Mouse (Mus musculus) bone marrow macrophage, adult 2 months (primary cell): ENCODE measurements around the gene Slit3. TPM values are rescaled to one million over a fixed set of nuclear protein-coding genes. Genes with fewer than 3 reads are reported as not detected.

Experiments used
- H3K27ac ChIP-seq: 2 replicates; pipeline ENCODE4 v1.5.1; 2012; ENCODE audit warnings: low read depth, low read length; ENCODE audit not compliant: insufficient read depth
- H3K4me1 ChIP-seq: 2 replicates; pipeline ENCODE4 v1.6.1; 2012; ENCODE audit warnings: low read length; ENCODE audit not compliant: control insufficient read depth, insufficient read depth
- H3K4me3 ChIP-seq: 2 replicates; pipeline ENCODE4 v1.5.1; 2012; ENCODE audit warnings: mild to moderate bottlenecking, low read length, moderate library complexity; ENCODE audit not compliant: insufficient read depth
- CTCF ChIP-seq: IDR thresholded peaks from 2 replicates; pipeline ENCODE4 v1.5.1; 2012; ENCODE audit warnings: low read depth, mild to moderate bottlenecking, low read length, moderate library complexity
- POLR2A ChIP-seq: IDR thresholded peaks from 2 replicates; pipeline ENCODE4 v1.6.1; 2012; ENCODE audit warnings: mild to moderate bottlenecking, low read depth, low read length, borderline replicate concordance
- polyA plus RNA-seq: library from polyadenylated mRNA; stranded (reverse); fragments of >200 nt; gene quantifications from 2 replicates; pipeline ENCODE4 v1.2.4, GENCODE M21; 2012; ENCODE audit not compliant: missing spikeins, insufficient read depth, insufficient read length

Gene Slit3
- polyA plus RNA-seq, 1 experiment = not detected

- TF ChIP-seq POLR2A (no peak), CTCF (no peak)
- Histone ChIP-seq H3K27ac (peak overlapping the region; percentile 73), H3K4me1 (peaks cover 22% of the 10 kb centered on the region), H3K4me3 (no peak overlapping the region)
These were observed 176.3 kb downstream of the Slit3 start for GRCm38 (mm10) chr11:35297319-35297718.

GRCm38 (mm10) chr11:35298526-35298925 is 177.5 kb downstream of the Slit3 start:
- TF ChIP-seq CTCF = no peak
- TF ChIP-seq POLR2A = no peak
- no peak overlapping the region for H3K27ac ChIP-seq
- peaks cover 22% of the 10 kb centered on the region for H3K4me1 ChIP-seq
- H3K4me3 ChIP-seq = no peak overlapping the region

GRCm38 (mm10) chr11:35299857-35300375 is 178.9 kb downstream of the Slit3 start:
- Histone ChIP-seq H3K4me3 (no peak overlapping the region), H3K27ac (no peak overlapping the region), H3K4me1 (peaks cover 25% of the 10 kb centered on the region)
- TF ChIP-seq POLR2A = no peak
- no peak for TF ChIP-seq CTCF

GRCm38 (mm10) chr11:35302272-35302671 is 181.2 kb downstream of the Slit3 start:
- no peak for TF ChIP-seq POLR2A
- no peak for TF ChIP-seq CTCF
- H3K27ac ChIP-seq = no peak overlapping the region

GRCm38 (mm10) chr11:35304216-35304975 is 183.4 kb downstream of the Slit3 start:
- no peak overlapping the region for H3K27ac ChIP-seq
- H3K4me1 ChIP-seq = peaks cover 10% of the 10 kb centered on the region
- H3K4me3 ChIP-seq = no peak overlapping the region
- no peak for TF ChIP-seq POLR2A
- TF ChIP-seq CTCF = no peak

More at GRCm38 (mm10) chr11:35302272-35302671, 181.2 kb downstream of the Slit3 start:
- Histone ChIP-seq H3K4me1 (peaks cover 15% of the 10 kb centered on the region), H3K4me3 (no peak overlapping the region)

- H3K27ac ChIP-seq = no peak overlapping the region
- no peak overlapping the region for H3K4me3 ChIP-seq
- no peak for TF ChIP-seq CTCF
- no peak for TF ChIP-seq POLR2A
- peaks cover 10% of the 10 kb centered on the region for H3K4me1 ChIP-seq
These were observed 184.1 kb downstream of the Slit3 start for GRCm38 (mm10) chr11:35305111-35305510.

- no peak for TF ChIP-seq POLR2A
- TF ChIP-seq CTCF = no peak
- Histone ChIP-seq H3K4me3 (no peak overlapping the region), H3K27ac (no peak overlapping the region), H3K4me1 (peaks cover 10% of the 10 kb centered on the region)
These were observed 184.9 kb downstream of the Slit3 start for GRCm38 (mm10) chr11:35305910-35306309.

- TF ChIP-seq POLR2A (no peak), CTCF (no peak)
- H3K4me1 ChIP-seq = peaks cover 10% of the 10 kb centered on the region
- H3K27ac ChIP-seq = no peak overlapping the region
- no peak overlapping the region for H3K4me3 ChIP-seq
These were observed 185.9 kb downstream of the Slit3 start for GRCm38 (mm10) chr11:35306922-35307321.

GRCm38 (mm10) chr11:35307992-35308391 is 187.0 kb downstream of the Slit3 start:
- TF ChIP-seq POLR2A (no peak), CTCF (no peak)
- Histone ChIP-seq H3K27ac (no peak overlapping the region), H3K4me3 (no peak overlapping the region), H3K4me1 (peaks cover 10% of the 10 kb centered on the region)

- Histone ChIP-seq H3K4me3 (no peak overlapping the region), H3K27ac (peak overlapping the region; percentile 67), H3K4me1 (peaks cover 15% of the 10 kb centered on the region)
- no peak for TF ChIP-seq CTCF
- no peak for TF ChIP-seq POLR2A
These were observed 194.5 kb downstream of the Slit3 start for GRCm38 (mm10) chr11:35315449-35316028.
